Mouse (Mus musculus) right cerebral cortex, postnatal 4 days (tissue): ENCODE results near the gene Vps37c.

Experiments used
- DNase-seq: peaks from one replicate; pipeline ENCODE4 v3.0.0-alpha.2; 2022

Gene Vps37c

GRCm38 (mm10) chr19:10689470-10690166 lies 1.1 kb downstream of the Vps37c start:
- no peak for DNase-seq

DNA sequence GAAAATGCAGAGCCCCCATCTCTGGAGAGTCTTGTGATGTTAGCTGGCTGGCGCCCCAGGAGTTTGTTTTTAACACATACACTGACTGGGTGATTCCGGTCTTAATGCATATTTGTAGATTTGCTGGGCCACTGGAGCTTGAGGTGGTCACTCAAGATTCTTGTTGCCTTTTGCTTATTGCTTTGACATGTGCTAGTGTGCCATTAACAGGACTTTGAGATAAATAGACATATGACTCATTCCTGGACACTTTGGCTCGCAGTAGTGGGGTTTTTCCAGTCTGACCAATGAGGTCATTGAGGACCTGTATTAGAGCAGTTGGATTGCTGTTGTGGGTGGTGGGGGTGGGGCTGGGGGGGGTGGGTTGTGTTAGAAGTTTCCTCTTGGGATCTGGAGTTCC lies 1.8 kb downstream of the Vps37c start:
- DNase-seq, result no peak

DNA sequence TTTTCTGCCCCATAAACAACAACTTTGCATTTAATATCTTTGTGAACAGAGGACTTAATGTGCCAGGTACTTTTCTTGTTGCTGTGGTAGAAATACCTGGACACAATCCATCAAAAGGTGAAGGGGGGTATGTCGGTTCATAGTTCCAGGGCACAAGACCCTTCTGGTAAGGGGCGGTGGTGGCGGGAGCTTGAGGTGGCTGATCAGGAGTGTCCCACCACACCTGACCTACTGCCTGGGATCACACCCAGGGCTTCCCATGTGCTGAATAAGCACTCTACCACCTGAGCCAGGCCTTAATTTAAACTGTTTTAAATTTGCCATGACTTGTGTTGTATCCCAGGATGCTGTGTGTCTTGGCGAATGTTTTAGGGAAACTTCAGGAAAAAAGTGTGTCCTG lies 2.6 kb downstream of the Vps37c start:
- no peak for DNase-seq

GRCm38 (mm10) chr19:10691660-10692059 lies 3.1 kb downstream of the Vps37c start:
- DNase-seq, result no peak

DNA sequence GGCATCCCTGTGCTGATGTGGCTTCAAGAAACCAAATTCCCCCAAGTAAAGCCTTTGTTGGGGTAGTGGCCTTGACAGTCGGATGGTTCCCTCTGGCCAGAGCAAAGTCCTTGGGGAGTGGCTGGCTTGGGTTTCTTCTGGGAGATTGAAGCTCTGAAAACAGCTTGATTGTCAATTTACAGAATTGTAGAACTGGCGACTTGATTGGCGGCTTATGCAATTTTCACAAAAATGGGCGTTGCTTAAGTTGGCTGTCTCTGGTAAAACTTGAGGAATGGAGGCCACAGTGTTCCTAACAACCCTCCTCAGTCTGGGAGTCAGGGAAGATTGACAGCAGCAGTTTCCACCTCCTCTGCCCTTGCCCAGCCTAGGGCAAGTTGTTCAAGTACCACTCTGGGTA lies 3.8 kb downstream of the Vps37c start:
- no peak for DNase-seq

GRCm38 (mm10) chr19:10693926-10694682 lies 5.6 kb downstream of the Vps37c start:
- no peak for DNase-seq

DNA sequence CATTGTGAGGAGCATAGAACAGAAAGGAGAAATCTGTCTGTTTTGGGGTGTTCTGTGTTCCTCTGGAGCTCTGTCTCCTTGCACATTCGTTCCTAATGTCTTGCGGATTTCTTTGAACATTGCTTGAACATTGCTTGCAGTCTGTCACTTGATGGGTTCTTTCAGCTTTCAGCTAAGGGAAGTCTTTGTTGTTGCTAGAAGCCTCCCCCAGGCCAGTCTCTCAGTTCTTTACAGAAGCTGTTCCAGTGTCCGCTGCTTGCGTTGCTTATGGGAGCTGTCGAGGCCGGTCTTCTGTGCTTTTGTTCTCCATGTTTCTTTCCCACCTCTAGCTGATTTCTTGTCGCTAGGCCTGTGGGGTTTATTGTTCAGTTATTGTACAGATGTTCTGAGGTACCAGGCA lies 7.3 kb downstream of the Vps37c start:
- no peak for DNase-seq

- no peak for DNase-seq
These were observed 9.8 kb downstream of the Vps37c start for GRCm38 (mm10) chr19:10698131-10698991.

DNA sequence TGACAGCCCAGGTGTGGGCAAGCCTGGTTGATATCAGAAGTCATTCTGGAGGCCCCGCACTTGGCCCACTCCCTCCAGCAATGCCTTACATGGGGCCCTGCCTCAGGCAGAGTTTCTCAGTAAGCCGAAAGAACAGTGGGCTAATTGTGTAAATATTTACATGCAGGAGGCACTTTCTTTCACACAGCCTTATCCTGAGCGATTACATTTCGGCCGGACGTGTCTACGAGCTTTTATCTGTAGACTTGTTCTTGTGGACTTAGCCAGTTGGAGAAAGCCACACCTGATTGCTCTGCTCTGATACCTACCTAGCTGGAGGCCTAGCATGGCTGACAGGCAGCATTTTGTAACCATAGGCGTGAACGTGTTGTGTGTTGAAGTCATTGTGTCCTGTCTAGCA lies 11.3 kb downstream of the Vps37c start:
- no peak for DNase-seq

GRCm38 (mm10) chr19:10701013-10701726 lies 12.6 kb downstream of the Vps37c start:
- DNase-seq, result no peak

- no peak for DNase-seq
These were observed 13.6 kb downstream of the Vps37c start for GRCm38 (mm10) chr19:10702125-10702524.

DNA sequence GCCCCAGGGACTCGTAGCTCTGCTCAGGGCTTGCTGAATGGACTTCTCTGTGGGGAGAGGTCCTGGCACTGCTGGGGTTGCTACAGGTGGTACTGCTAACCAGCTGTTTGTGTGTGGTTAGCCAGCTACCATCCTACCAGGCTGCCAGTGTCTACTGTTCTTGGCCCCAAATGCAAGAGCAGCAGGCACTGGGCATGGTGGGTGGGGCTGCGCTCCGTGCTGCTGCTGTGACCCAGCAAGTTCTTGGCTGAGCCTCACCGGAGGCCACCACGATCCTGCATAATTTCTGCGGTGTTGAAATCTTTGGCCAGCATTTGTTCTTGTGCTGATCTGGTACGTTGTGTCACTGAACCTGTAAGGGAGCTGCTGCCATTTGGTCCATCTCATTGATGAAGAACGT lies 14.9 kb downstream of the Vps37c start:
- no peak for DNase-seq

GRCm38 (mm10) chr19:10707087-10707875 lies 18.7 kb downstream of the Vps37c start:
- no peak for DNase-seq

GRCm38 (mm10) chr19:10707881-10708280 lies 19.3 kb downstream of the Vps37c start:
- no peak for DNase-seq

GRCm38 (mm10) chr19:10708900-10709299 lies 20.4 kb downstream of the Vps37c start:
- DNase-seq, result no peak

DNA sequence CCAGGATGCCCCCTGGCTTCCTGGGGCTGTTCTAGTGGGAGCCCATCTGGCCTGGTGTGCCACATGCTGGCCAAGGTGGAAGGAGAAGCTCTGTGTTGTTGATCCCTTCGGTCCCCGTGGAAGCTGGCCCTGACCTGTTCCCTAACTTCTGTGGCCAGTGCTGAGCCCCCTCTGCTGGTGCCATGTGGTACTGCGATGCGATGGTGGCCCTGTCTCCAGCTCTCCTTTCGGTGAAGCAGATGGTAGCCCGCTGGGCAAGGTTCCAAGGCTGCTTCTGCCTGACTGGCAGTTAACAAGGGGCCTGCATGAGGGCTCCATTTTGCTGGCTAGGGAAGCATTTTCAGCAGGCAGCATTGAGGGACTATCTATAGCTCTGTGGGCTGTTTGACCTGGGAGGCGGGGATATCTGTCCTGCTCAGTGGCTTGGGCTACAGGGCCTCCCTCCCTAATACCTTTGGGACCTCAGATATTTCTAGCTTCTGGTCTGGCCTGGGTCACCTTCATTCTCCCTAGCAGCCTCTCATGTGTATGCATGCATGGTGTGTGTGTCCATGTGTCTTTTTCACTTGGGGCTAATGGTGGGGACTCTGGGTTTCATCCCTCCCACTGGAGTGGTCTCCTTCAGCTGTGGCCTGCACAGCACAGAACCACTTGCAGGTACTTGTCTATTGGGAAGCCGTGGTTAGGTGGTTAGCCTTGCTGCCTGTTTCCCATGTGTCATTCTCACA lies 21.0 kb downstream of the Vps37c start:
- peak; percentile 99 for DNase-seq

- DNase-seq, result peak; percentile 78
These were observed 21.6 kb downstream of the Vps37c start for GRCm38 (mm10) chr19:10710088-10710511.

DNA sequence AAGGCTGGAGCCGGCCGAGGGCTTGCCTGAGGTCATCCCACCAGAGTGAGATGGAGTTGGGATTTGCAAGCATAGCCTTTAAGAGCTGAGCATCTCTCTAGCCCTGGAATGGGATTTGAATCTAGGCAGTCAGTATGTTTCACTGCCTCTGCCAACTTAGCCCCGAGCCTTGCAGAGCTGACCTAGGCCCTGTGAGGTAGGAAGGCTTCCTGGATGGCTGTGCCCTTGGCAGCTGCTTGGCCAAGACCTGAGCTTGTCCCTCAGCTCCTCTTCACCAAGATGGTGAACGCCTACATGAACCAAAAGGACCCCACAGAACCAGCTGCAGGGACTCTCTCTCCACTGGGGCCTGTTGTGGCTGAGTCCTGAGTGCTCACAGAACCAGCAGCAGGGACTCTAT lies 22.2 kb downstream of the Vps37c start:
- DNase-seq, result no peak

GRCm38 (mm10) chr19:10712194-10712593 lies 23.7 kb downstream of the Vps37c start:
- DNase-seq, result no peak

- no peak for DNase-seq
These were observed 24.1 kb downstream of the Vps37c start for GRCm38 (mm10) chr19:10712646-10713045.

DNA sequence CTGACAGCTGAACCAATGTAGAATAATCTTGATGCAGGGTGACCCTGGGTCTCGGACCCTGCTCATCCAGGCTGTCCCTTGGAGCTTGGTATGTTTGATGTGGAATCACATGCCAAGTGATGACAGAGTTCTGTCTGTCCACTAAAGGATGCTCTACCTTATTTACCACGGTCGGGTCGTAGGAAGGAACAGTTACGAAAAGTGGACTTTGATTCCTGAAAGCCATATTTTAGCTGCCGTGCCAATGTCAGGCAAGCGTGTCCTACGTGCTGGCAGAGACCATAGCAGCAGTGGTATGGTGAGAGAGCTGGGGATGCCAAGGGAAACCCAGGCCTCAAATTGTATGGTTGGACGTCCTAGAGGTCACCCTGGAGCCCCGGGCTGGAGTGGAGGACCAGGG lies 25.0 kb downstream of the Vps37c start:
- no peak for DNase-seq
